Mouse (Mus musculus) layer of hippocampus, postnatal 25 days (tissue): Measurements from ENCODE around the gene Prss33. TPM values are rescaled to one million over a fixed set of nuclear protein-coding genes. Genes with fewer than 3 reads are reported as not detected.
"Not testable (repeated sequence)": the region's sequence is repeated elsewhere in the genome, so short reads cannot be mapped to it uniquely, and the experiment has no call there.

ENCODE experiments used
- DNase-seq, 2 experiments: peaks; one replicate each; pipeline ENCODE4 v3.0.0; 2022; ENCODE audit warnings: mixed read lengths in 2 of 2, low spot score in 1 of 2; ENCODE audit errors: extremely low spot score in 1 of 2
- total RNA-seq, 2 experiments: library from RNA; stranded (reverse); gene quantifications; 2 replicates each; pipeline ENCODE4 v1.2.3; 2021

The Prss33 gene
- not detected for total RNA-seq

GRCm38 (mm10) chr17:23836006-23836575 is at the start of gene Prss33:
TSS of gene Prss33 (minus strand) at chr17:23836056.
- DNase-seq = no peak

- not testable (repeated sequence) for DNase-seq
Measured at GRCm38 (mm10) chr17:23880576-23880975, 44.7 kb upstream of the Prss33 start, which contains the start of the genes Dcpp1 and Dcpp2. TSS of gene Dcpp1 (plus strand) at chr17:23880876. TSS of gene Dcpp2 (plus strand) at chr17:23880880.

- no peak for DNase-seq
Measured at GRCm38 (mm10) chr17:23877166-23877565, 41.3 kb upstream of the Prss33 start.

GRCm38 (mm10) chr17:23876741-23877140 is 40.9 kb upstream of the Prss33 start:
- DNase-seq = no peak

GRCm38 (mm10) chr17:23873884-23874856 is 38.3 kb upstream of the Prss33 start:
- DNase-seq = peak in 1 of 2 experiments; percentile 46

DNA sequence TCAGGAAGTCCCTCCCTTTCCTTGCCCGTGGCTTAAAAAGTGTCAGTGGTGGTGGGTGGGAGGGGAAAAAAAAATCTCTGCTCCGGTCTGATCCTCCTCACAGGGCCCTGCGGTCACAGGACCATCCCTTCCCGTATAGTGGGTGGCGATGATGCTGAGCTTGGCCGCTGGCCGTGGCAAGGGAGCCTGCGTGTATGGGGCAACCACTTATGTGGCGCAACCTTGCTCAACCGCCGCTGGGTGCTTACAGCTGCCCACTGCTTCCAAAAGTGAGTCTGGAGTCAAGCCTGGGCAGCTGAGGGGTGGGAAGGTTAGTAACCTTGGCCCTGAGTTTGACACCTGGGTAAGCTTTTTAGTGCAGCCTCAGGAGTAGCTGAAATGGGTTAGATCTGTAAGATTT is 32.7 kb upstream of the Prss33 start:
- no peak for DNase-seq

- DNase-seq = no peak
Measured at GRCm38 (mm10) chr17:23867756-23868155, 31.9 kb upstream of the Prss33 start, which contains the start of gene Prss21. TSS of gene Prss21 (plus strand) at chr17:23868056.

- no peak for DNase-seq
Measured at GRCm38 (mm10) chr17:23862926-23863325, 27.1 kb upstream of the Prss33 start.

- no peak for DNase-seq
Measured at GRCm38 (mm10) chr17:23857913-23858312, 22.1 kb upstream of the Prss33 start.

- no peak for DNase-seq
Measured at GRCm38 (mm10) chr17:23857193-23857592, 21.3 kb upstream of the Prss33 start.

- no peak for DNase-seq
Measured at GRCm38 (mm10) chr17:23854229-23854765, 18.4 kb upstream of the Prss33 start.

DNA sequence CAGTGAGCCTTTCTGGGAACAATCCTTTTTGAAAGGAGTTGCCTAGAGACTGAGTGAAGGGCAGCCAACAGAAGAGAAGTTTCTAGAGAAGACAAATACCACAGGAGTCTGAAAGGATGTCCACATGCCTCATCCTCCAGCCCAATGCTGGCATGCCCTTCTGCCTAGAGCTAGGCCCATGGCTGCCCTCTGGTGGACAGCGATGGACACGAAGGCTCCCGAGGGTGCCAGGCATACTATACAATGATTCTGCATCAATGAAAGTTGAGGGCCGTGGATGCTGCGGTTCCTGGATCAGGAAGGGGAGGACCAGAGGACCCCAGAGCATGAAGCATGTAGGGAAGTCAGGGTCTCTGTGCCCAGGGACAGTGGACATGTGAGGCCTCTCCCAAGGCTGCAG is 17.4 kb upstream of the Prss33 start:
- DNase-seq = peak in 1 of 2 experiments; percentile 33

- DNase-seq = peak in 1 of 2 experiments; percentile 75
Measured at GRCm38 (mm10) chr17:23850853-23851749, 15.2 kb upstream of the Prss33 start.

DNA sequence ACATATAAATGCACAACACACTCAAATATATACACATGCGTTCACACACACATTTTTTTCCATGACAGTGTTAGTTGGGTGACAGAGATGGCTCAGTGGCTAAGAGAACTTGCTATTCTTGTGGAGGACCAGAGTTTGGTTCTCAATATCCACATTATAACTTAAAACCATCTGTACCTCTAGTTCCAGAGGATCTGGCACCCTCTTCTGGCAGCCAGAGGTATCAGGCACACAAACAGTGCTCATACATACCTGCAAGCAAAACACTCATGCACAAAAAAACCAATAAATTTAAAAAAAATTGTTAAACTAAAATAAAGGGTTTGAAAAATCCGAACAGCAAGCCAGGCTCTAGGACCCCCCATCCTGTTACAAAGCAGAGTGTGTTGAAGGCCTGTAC is 14.2 kb upstream of the Prss33 start:
- no peak for DNase-seq

DNA sequence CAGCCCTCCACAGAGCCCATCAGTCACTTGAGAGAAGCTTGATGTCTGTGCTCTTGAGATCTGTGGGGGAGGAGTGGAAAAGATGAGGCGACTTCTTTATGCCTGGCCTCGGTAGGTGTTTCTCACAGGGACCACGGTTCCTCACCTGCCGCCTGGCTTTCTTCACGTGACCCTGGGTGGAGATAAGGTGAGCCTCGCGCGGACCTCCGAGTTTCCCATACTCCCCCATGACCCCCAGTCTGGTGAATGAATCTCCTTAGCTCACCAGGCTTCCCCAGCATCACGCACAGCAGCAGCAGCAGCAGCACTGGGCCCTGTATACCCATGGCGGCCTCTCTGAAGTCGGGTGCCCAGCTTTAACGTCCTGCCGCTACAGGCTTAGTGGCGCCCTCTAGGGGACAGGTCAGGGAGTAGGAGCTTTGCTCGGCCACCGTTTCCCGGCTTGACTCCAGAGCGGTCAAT is 8.0 kb upstream of the Prss33 start, which contains the start of the genes Prss32 and Prss41:
TSS of gene Prss32 (plus strand) at position 44 of the 462 bp plus-strand sequence.
TSS of gene Prss41 (minus strand) at position 361 of the 462 bp plus-strand sequence.
- peak in 1 of 2 experiments; percentile 58 for DNase-seq

GRCm38 (mm10) chr17:23843141-23843811 is 7.4 kb upstream of the Prss33 start:
- no peak for DNase-seq

- peak in 1 of 2 experiments; percentile 73 for DNase-seq
Measured at GRCm38 (mm10) chr17:23841145-23841544, 5.3 kb upstream of the Prss33 start.

GRCm38 (mm10) chr17:23831201-23831600 is 4.7 kb downstream of the Prss33 start:
- DNase-seq = no peak

DNA sequence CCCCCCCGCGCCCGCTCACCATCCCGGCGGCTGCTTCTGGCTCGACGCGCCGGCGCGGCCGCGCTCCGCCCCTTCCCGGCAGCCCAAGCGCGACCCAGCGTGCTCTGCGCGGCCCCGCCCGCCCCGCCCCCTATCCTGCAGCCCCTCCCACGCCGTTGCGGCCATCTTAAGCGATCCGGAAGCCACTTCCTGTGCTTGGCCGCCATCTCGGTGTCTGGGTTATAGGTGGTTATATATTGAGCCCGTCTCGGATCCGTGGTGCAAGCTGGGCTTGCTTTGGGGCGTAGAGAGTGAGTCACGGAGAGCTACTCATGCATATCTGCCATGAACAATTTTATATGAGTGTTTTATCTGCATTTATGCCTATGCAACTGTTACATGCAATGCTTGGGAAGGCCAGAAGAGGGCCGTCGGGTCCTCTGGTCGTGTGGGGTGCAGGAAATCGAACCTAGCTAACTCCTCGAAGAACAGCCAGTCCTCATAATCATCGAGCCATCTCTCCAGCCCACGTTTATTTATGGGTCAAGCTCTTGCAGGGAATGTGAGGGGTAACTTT is 6.7 kb downstream of the Prss33 start, which contains the start of gene Elob:
TSS of gene Elob (minus strand) at position 73 of the 556 bp plus-strand sequence.
- peak; percentile 73 to 76 for DNase-seq
